Mouse (Mus musculus) MEL (cell line): ENCODE measurements at regions not wholly inside any gene's neighbourhood (a gene's known extent, or its start where the extent isn't known, plus 50 kb on each side); places are given as distances from the start of the nearest gene placed in this dataset.

Source experiments
- E2F4 ChIP-seq: IDR thresholded peaks from 2 replicates; pipeline ENCODE4 v1.6.1; 2011; ENCODE audit warnings: low read depth, low read length, improper control_type of control experiment, borderline replicate concordance
- KAT2A ChIP-seq: conservative IDR thresholded peaks from 2 replicates; pipeline ENCODE4 v1.6.1; 2012; ENCODE audit warnings: low read depth, low read length, improper control_type of control experiment, inconsistent platforms
- MAX ChIP-seq: IDR thresholded peaks from 2 replicates; pipeline ENCODE4 v1.6.1; 2011; ENCODE audit warnings: low read length, improper control_type of control experiment
- MXI1 ChIP-seq: IDR thresholded peaks from 2 replicates; pipeline ENCODE4 v1.6.1; 2011; ENCODE audit warnings: mild to moderate bottlenecking, low read depth, low read length, improper control_type of control experiment
- NELFE ChIP-seq: IDR thresholded peaks from 2 replicates; pipeline ENCODE4 v1.6.1; 2011; ENCODE audit warnings: low read depth, low read length, improper control_type of control experiment
- TCF12 ChIP-seq: IDR thresholded peaks from 2 replicates; pipeline ENCODE4 v1.6.1; 2014; ENCODE audit warnings: low read depth, mild to moderate bottlenecking, inconsistent platforms, low read length, improper control_type of control experiment, moderate library complexity

DNA sequence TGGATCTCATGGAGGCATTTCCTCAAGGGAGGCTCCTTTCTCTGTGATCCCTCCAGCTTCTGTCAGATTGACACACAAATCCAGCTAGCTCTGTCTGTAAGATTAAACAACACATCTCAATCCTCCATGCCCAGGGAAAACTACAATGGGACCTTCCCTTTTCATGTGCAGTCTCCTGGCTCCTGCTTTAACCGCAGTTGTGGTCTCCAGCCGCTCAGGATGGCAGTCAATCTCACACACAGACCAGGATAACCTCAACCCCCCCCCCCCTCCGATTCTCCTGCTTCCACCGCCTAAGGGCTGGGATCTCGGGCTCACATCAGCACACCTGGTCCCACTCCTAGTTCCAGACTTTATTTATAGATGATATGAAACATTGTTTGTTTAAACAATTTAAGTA lies 66.1 kb upstream of the Slc34a2 start:
- TF ChIP-seq NELFE (no peak), KAT2A (no peak), MXI1 (no peak), E2F4 (no peak), MAX (no peak), TCF12 (no peak)
